Mouse (Mus musculus) liver, postnatal 0 days (tissue): ENCODE results near the gene Map7.

ENCODE experiments used
- CTCF ChIP-seq: sonication (generic); IDR thresholded peaks from 2 replicates; pipeline ENCODE4 v1.5.1; 2016; ENCODE audit warnings: antibody characterized with exemption, low read depth
- EP300 ChIP-seq: IDR thresholded peaks from 2 replicates; pipeline ENCODE4 v1.6.1; 2016; ENCODE audit warnings: antibody characterized with exemption, low read depth, mild to moderate bottlenecking

- no peak for TF ChIP-seq CTCF
- no peak for TF ChIP-seq EP300
Observed at GRCm38 (mm10) chr10:20204696-20205431, 56.6 kb downstream of the Map7 start.
